Mouse (Mus musculus) neural tube, embryonic 13.5 days (tissue): ENCODE measurements around the gene Ndufaf2. TPM values are rescaled to one million over a fixed set of nuclear protein-coding genes. Genes with fewer than 3 reads are reported as not detected.

Experiments used
- ATAC-seq: fragments of 200-750 bp; cut with Nextera tagmentation; 2 replicates; pipeline ENCODE4 v1.8.0; 2017; ENCODE audit warnings: low read depth, mild to moderate bottlenecking, moderate TSS enrichment, moderate library complexity
- H3K27ac ChIP-seq: fragments of 300-500 bp; sonication (generic); replicated peaks from 2 replicates; pipeline ENCODE4 v1.5.1; 2015; ENCODE audit warnings: moderate library complexity, mild to moderate bottlenecking, inconsistent platforms
- H3K27me3 ChIP-seq: fragments of 300-500 bp; sonication (generic); 2 replicates; pipeline ENCODE4 v1.6.1; 2015; ENCODE audit warnings: mild to moderate bottlenecking, inconsistent platforms
- H3K36me3 ChIP-seq: fragments of 300-500 bp; sonication (generic); 2 replicates; pipeline ENCODE4 v1.6.1; 2015; ENCODE audit warnings: mild to moderate bottlenecking, inconsistent platforms
- H3K4me1 ChIP-seq: fragments of 300-500 bp; sonication (generic); replicated peaks from 2 replicates; pipeline ENCODE4 v1.6.1; 2015; ENCODE audit warnings: inconsistent platforms
- H3K4me2 ChIP-seq: fragments of 300-500 bp; sonication (generic); 2 replicates; pipeline ENCODE4 v1.6.1; 2015; ENCODE audit warnings: inconsistent platforms, mild to moderate bottlenecking, moderate library complexity
- H3K4me3 ChIP-seq: fragments of 300-500 bp; sonication (generic); 2 replicates; pipeline ENCODE4 v1.5.1; 2015; ENCODE audit warnings: mild to moderate bottlenecking, inconsistent platforms
- H3K9ac ChIP-seq: fragments of 300-500 bp; sonication (generic); 2 replicates; pipeline ENCODE4 v1.6.1; 2015; ENCODE audit warnings: moderate library complexity, mild to moderate bottlenecking, inconsistent platforms
- H3K9me3 ChIP-seq: fragments of 300-500 bp; sonication (generic); 2 replicates; pipeline ENCODE4 v1.6.1; 2016; ENCODE audit warnings: inconsistent platforms
- WGBS: fragments of 180-500 bp; shearing (Covaris S2); methylation state at CpG from one replicate; pipeline ENCODE4 v1.1.7; 2015; 5-methylcytosine and 5-hydroxymethylcytosine counted together
- polyA plus RNA-seq: library from polyadenylated mRNA; unstranded; fragments of >200 nt; fragmentation: Nextera tagmentation; extraction: Ambion mirVana; gene quantifications from 2 replicates; pipeline ENCODE4 v1.2.1, GENCODE M21; 2015

The Ndufaf2 gene
- polyA plus RNA-seq, 1 experiment from 2014 or later: 73.8 TPM

GRCm38 (mm10) chr13:108007861-108008260 lies 150.6 kb downstream of the Ndufaf2 start:
- no peaks in the 10 kb centered on the region for H3K9me3 ChIP-seq
- H3K36me3 ChIP-seq: no peaks in the 10 kb centered on the region
- H3K27me3 ChIP-seq: no peaks in the 10 kb centered on the region
- no peak overlapping the region for H3K4me3 ChIP-seq
- H3K4me2 ChIP-seq: no peak overlapping the region
- no peak overlapping the region for H3K27ac ChIP-seq
- no peaks in the 10 kb centered on the region for H3K4me1 ChIP-seq
- no peak for ATAC-seq
- WGBS: 87% methylated on average over 4 of the region's 4 CpGs
- no peak overlapping the region for H3K9ac ChIP-seq

- Histone ChIP-seq H3K27ac (no peak overlapping the region), H3K4me2 (no peak overlapping the region), H3K36me3 (no peaks in the 10 kb centered on the region), H3K4me3 (no peak overlapping the region), H3K27me3 (no peaks in the 10 kb centered on the region), H3K9ac (no peak overlapping the region), H3K9me3 (no peaks in the 10 kb centered on the region), H3K4me1 (no peaks in the 10 kb centered on the region)
- no peak for ATAC-seq
- WGBS: 95% methylated on average over 3 of the region's 3 CpGs
These were observed 162.1 kb downstream of the Ndufaf2 start for GRCm38 (mm10) chr13:107996301-107996700.

GRCm38 (mm10) chr13:107995211-107995610 lies 163.2 kb downstream of the Ndufaf2 start:
- H3K4me1 ChIP-seq: no peaks in the 10 kb centered on the region
- H3K9ac ChIP-seq: no peak overlapping the region
- H3K4me3 ChIP-seq: no peak overlapping the region
- H3K27ac ChIP-seq: no peak overlapping the region
- no peaks in the 10 kb centered on the region for H3K36me3 ChIP-seq
- H3K27me3 ChIP-seq: no peaks in the 10 kb centered on the region
- H3K4me2 ChIP-seq: no peak overlapping the region
- no peak for ATAC-seq
- 63% methylated on average over 7 of the region's 7 CpGs for WGBS
- H3K9me3 ChIP-seq: no peaks in the 10 kb centered on the region

- 85% methylated on average over 1 of the region's 1 CpGs for WGBS
- Histone ChIP-seq H3K4me2 (no peak overlapping the region), H3K27ac (no peak overlapping the region), H3K4me3 (no peak overlapping the region), H3K9me3 (no peaks in the 10 kb centered on the region), H3K4me1 (peaks cover 4% of the 10 kb centered on the region; the same call in 1 of the 2 replicates), H3K9ac (no peak overlapping the region), H3K36me3 (no peaks in the 10 kb centered on the region), H3K27me3 (no peaks in the 10 kb centered on the region)
- ATAC-seq: no peak
These were observed 165.8 kb downstream of the Ndufaf2 start for GRCm38 (mm10) chr13:107992573-107992972.

- Histone ChIP-seq H3K4me3 (no peak overlapping the region), H3K9me3 (0 out of 2 replicates have a peak, but pooled peaks cover 4% of the 10 kb centered on the region), H3K27ac (no peak overlapping the region), H3K4me1 (peaks cover 4% of the 10 kb centered on the region; the same call in 1 of the 2 replicates), H3K36me3 (no peaks in the 10 kb centered on the region), H3K27me3 (no peaks in the 10 kb centered on the region), H3K4me2 (no peak overlapping the region), H3K9ac (no peak overlapping the region)
- no peak for ATAC-seq
- 76% methylated on average over 5 of the region's 5 CpGs for WGBS
These were observed 173.8 kb downstream of the Ndufaf2 start for GRCm38 (mm10) chr13:107984641-107985040.

- Histone ChIP-seq H3K36me3 (no peaks in the 10 kb centered on the region), H3K9me3 (0 out of 2 replicates have a peak, but pooled peaks cover 4% of the 10 kb centered on the region), H3K4me2 (no peak overlapping the region), H3K27ac (no peak overlapping the region), H3K9ac (no peak overlapping the region), H3K4me1 (no peaks in the 10 kb centered on the region), H3K4me3 (no peak overlapping the region), H3K27me3 (no peaks in the 10 kb centered on the region)
- 88% methylated on average over 5 of the region's 5 CpGs for whole genome bisulfite sequencing
- no peak for ATAC-seq
These were observed 174.2 kb downstream of the Ndufaf2 start for GRCm38 (mm10) chr13:107984186-107984585.

- no peaks in the 10 kb centered on the region for H3K27me3 ChIP-seq
- no peak overlapping the region for H3K27ac ChIP-seq
- WGBS: 99% methylated on average over 6 of the region's 6 CpGs
- no peaks in the 10 kb centered on the region for H3K4me1 ChIP-seq
- no peak overlapping the region for H3K9ac ChIP-seq
- H3K9me3 ChIP-seq: 0 out of 2 replicates have a peak, but pooled peaks cover 4% of the 10 kb centered on the region
- ATAC-seq: no peak
- no peak overlapping the region for H3K4me2 ChIP-seq
- no peaks in the 10 kb centered on the region for H3K36me3 ChIP-seq
- H3K4me3 ChIP-seq: no peak overlapping the region
These were observed 175.1 kb downstream of the Ndufaf2 start for GRCm38 (mm10) chr13:107983231-107983847.

- WGBS: 94% methylated on average over 6 of the region's 6 CpGs
- Histone ChIP-seq H3K4me2 (no peak overlapping the region), H3K9me3 (0 out of 2 replicates have a peak, but pooled peaks cover 4% of the 10 kb centered on the region), H3K4me1 (no peaks in the 10 kb centered on the region), H3K36me3 (no peaks in the 10 kb centered on the region), H3K9ac (no peak overlapping the region), H3K27ac (no peak overlapping the region), H3K4me3 (no peak overlapping the region), H3K27me3 (no peaks in the 10 kb centered on the region)
- no peak for ATAC-seq
These were observed 179.0 kb downstream of the Ndufaf2 start for GRCm38 (mm10) chr13:107979461-107979860.

- no peaks in the 10 kb centered on the region for H3K27me3 ChIP-seq
- ATAC-seq: no peak
- H3K27ac ChIP-seq: no peak overlapping the region
- no peaks in the 10 kb centered on the region for H3K9me3 ChIP-seq
- H3K4me3 ChIP-seq: no peak overlapping the region
- peaks cover 7% of the 10 kb centered on the region; the same call in 1 of the 2 replicates for H3K4me1 ChIP-seq
- WGBS: 91% methylated on average over 16 of the region's 16 CpGs
- H3K4me2 ChIP-seq: no peak overlapping the region
- no peaks in the 10 kb centered on the region for H3K36me3 ChIP-seq
- H3K9ac ChIP-seq: no peak overlapping the region
These were observed 181.4 kb downstream of the Ndufaf2 start for GRCm38 (mm10) chr13:107976886-107977656.

- no peak overlapping the region for H3K9ac ChIP-seq
- H3K9me3 ChIP-seq: no peaks in the 10 kb centered on the region
- H3K27me3 ChIP-seq: no peaks in the 10 kb centered on the region
- no peak overlapping the region for H3K4me3 ChIP-seq
- ATAC-seq: no peak
- WGBS: 87% methylated on average over 4 of the region's 4 CpGs
- H3K4me1 ChIP-seq: peaks cover 26% of the 10 kb centered on the region
- H3K4me2 ChIP-seq: no peak overlapping the region
- H3K36me3 ChIP-seq: no peaks in the 10 kb centered on the region
- no peak overlapping the region for H3K27ac ChIP-seq
These were observed 186.0 kb downstream of the Ndufaf2 start for GRCm38 (mm10) chr13:107972451-107972850.

GRCm38 (mm10) chr13:107971868-107972267 lies 186.6 kb downstream of the Ndufaf2 start:
- H3K9me3 ChIP-seq: no peaks in the 10 kb centered on the region
- no peaks in the 10 kb centered on the region for H3K36me3 ChIP-seq
- H3K4me3 ChIP-seq: no peak overlapping the region
- peak overlapping the region; percentile 23; the same call in 1 of the 2 replicates for H3K27ac ChIP-seq
- no peak overlapping the region for H3K4me2 ChIP-seq
- no peaks in the 10 kb centered on the region for H3K27me3 ChIP-seq
- ATAC-seq: no peak
- peaks cover 26% of the 10 kb centered on the region for H3K4me1 ChIP-seq
- no peak overlapping the region for H3K9ac ChIP-seq
- WGBS: 49% methylated on average over 7 of the region's 7 CpGs

- Histone ChIP-seq H3K4me1 (peaks cover 26% of the 10 kb centered on the region), H3K9ac (no peak overlapping the region), H3K9me3 (no peaks in the 10 kb centered on the region), H3K36me3 (no peaks in the 10 kb centered on the region), H3K27ac (no peak overlapping the region), H3K27me3 (no peaks in the 10 kb centered on the region), H3K4me2 (peak overlapping the region; percentile 11; the same call in 1 of the 2 replicates), H3K4me3 (no peak overlapping the region)
- ATAC-seq: peak; percentile 43; the same call in 1 of the 2 replicates
- WGBS: 67% methylated on average over 11 of the region's 11 CpGs
These were observed 187.8 kb downstream of the Ndufaf2 start for GRCm38 (mm10) chr13:107970422-107971142.
